Mouse (Mus musculus): ENCODE measurements at regions not wholly inside any gene's neighbourhood (a gene's known extent, or its start where the extent isn't known, plus 50 kb on each side); places are given as distances from the start of the nearest gene placed in this dataset.
"Not testable (repeated sequence)": the region's sequence is repeated elsewhere in the genome, so short reads cannot be mapped to it uniquely, and the experiment has no call there.

DNA sequence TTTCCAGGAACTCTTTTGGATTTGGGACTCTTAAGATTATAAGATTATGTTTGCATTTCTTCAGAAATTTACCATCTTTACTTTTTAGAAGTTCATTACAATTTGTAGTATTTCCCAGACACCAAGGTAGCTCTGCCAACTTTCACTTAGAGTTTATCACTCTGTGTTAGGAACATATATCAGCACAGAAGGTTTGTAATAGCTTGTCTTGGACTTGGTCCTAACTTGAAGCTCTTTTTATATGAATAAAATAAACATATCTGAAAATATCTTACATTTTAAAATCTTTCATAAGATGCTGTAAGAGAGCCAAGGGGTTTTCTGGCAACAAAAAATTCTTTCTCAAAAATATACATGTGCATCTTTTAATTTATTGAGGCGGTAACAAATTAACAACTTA lies 813.4 kb upstream of the 4931417E11Rik start:
- no peak for DNase-seq

GRCm38 (mm10) chr6:74274232-74274631 lies 804.8 kb upstream of the 4931417E11Rik start:
- no peak for DNase-seq

GRCm38 (mm10) chr6:74271156-74271897 lies 801.9 kb upstream of the 4931417E11Rik start:
- peak; percentile 91 for DNase-seq

GRCm38 (mm10) chr6:74266601-74267000 lies 797.1 kb upstream of the 4931417E11Rik start:
- DNase-seq: not testable (repeated sequence)
